Mouse (Mus musculus) cerebellum, adult 8-10 months (tissue): ENCODE results near the gene Pno1.
A peak's percentile ranks its signal among the peaks of the same experiment; 100 is the strongest.

Source experiments
- DNase-seq: peaks from one replicate; pipeline ENCODE4 v3.0.0; 2022

The Pno1 gene

DNA sequence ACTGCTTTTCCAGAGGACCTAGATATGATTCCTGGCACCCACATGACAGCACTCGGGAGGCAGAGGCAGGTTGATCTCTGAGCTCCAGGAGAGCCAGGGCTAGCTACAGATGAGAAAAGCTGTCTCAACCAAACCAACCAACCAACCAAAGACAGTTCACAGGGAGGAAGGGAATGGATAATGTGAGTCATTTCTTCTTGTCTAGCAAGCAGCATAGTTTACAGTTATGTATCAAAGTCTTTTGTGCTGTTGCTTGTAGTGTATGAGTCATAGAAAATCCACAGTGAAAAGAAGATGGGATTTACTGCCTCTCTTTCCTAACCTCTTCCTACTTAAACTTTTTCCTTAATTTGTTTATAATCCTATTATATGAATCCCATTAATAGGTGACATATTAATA is 34.7 kb downstream of the Pno1 start:
- no peak for DNase-seq

DNA sequence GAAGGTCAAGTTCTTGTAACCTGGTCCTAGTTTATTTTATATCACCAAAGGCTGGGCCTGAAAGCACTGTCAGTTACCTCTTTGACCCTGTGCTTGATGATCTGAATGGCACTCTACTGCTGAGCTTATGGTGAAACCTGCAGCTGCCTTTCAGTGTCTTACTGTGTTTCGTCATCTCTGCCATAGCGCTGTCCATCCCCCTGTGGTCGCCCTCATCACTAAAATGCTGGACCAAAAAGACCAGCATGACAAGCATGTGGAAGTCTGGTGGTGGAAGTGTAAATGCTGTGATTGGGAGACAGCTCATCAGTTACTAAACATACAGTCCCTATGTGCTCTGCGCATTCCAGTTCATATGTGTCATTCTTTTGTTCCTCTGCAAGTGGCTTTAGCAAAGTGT is 39.1 kb downstream of the Pno1 start:
- DNase-seq, result no peak

DNA sequence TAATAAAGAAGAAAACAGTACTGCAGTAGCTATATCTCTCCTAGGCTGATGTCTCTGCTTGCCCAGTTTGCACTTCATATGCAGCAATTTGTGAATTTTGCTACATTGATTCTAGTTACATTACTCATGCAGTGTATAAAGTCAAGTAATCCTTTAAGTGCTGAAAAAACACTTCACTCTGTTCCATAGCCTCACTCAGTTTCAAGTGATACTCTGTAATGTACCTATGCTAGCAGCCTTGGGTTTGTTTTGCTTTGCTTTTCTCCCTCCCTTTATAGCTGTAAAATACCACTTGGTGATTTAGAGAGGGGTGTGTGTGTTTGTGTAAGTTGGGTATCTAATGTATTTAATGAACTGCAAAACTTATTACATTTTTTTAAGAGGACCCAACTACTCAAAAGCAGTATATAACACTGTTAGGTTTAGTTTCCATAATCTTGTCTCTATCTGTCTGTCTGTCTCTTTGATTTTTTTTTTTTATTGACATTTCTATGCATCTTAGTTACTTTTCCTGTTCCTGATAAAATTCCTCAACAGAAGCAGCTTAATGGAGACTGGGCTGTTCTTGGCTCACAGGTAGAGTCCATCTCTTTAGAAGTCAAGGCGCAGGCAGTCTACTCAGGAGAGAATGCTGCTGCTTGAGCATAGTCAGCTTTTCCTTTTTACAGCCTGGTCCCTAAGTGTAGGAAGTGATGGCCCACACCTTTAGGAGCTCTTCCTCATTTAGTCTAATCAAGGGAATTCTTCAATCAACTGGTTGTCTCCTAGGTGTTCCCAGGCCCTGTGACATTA is 40.2 kb downstream of the Pno1 start:
- DNase-seq, result no peak

DNA sequence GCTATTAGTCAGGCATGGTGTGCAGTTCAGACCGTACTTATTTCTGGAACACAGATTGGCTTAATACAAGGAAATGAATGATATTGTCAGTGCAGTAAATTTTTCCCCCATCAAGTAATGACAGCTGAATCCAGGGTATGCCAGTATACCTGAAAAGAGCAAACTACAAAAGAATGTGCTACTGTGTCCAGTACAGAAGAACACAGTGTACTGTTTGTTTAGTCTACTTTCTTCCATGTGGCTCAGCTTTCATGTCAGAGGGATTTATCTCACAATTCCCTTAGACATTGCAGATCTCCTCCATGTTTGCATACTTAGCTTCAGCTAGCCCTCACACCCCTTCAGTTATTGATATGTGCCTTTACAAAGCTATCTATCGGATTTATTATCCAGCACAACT is 42.1 kb downstream of the Pno1 start:
- DNase-seq, result no peak

DNA sequence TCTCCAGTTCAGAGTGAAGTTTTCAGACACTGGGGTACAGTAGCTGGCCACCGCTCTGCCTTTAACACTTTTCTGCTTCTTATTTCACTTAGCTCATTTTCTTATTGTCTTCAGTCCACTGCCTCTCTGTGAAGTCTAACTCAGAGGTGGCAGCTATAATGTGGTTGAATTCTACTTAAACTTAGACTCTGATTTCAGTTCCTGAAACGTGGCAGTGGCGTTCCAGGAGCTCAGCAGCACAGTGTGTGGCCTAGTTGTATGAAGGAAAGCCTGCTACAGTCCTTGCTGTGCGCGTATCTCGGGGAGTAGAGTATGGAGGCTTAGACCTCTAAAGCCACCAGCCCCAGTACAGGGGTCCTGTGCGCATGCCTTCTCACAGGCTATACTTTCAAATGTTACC is 44.7 kb downstream of the Pno1 start:
- DNase-seq, result no peak

DNA sequence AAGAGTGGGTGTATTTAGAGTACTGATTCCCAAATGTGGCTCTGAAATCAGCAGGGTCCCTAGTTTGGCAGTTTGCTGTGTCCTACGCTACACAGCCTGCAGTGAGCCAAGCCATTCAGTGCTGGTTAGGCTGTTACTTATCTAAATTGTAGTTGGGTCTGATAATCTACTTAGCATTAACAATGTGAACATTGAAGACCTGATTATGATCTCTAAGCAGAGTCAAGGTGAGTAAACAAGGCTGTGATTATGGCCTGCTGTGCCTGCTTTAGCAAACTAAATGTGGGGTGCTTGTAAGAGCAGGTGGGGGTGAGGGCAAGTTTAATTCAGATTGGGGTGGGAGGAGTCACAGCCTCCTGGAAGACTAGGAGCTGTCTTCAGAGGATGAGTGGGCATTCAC is 47.4 kb downstream of the Pno1 start:
- no peak for DNase-seq

DNA sequence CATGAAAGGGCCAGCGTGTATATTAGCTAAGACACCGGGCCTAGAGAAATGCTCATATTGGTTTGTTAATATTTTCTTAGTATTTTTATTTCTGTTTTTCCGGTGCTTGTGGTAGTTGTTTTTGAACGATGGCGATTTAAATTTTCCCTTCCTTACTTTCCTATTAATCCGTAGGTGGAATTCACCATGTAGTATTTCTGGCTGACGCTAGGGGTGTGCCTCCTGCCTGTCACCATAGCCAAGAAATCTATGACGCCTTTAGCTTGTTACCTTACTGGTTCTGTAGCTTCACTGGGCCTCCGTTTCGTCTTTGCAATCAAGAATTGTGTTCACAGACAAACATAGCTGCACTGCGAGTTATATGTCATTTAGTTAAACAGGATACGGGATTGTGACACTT is 51.1 kb downstream of the Pno1 start:
- DNase-seq, result peak; percentile 52

DNA sequence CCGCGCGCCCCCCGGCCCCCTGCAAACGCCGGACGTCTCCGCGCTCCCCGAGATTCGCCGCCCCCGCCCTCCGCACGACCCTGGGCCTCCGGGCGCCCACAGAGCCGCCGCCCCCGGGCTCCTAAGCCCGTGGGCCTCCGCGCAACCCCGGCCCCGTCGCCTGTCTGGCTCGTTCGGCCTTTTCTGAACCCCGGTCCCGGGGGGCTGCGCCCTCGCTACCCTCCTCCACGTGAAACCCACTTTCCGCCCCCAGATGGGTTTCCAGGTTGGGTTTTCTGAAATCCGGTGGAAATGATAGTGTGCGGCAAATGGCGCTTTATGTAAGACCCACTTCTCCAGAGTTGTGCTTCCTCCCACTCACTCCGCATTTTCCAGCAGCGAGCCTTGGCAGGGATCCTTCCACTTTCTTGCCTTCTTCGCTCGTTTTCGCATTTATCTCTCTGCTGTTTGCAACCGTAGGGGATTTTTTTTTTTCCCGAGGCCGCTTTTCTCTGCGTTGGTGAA is 51.6 kb downstream of the Pno1 start:
- peak; percentile 48 for DNase-seq

DNA sequence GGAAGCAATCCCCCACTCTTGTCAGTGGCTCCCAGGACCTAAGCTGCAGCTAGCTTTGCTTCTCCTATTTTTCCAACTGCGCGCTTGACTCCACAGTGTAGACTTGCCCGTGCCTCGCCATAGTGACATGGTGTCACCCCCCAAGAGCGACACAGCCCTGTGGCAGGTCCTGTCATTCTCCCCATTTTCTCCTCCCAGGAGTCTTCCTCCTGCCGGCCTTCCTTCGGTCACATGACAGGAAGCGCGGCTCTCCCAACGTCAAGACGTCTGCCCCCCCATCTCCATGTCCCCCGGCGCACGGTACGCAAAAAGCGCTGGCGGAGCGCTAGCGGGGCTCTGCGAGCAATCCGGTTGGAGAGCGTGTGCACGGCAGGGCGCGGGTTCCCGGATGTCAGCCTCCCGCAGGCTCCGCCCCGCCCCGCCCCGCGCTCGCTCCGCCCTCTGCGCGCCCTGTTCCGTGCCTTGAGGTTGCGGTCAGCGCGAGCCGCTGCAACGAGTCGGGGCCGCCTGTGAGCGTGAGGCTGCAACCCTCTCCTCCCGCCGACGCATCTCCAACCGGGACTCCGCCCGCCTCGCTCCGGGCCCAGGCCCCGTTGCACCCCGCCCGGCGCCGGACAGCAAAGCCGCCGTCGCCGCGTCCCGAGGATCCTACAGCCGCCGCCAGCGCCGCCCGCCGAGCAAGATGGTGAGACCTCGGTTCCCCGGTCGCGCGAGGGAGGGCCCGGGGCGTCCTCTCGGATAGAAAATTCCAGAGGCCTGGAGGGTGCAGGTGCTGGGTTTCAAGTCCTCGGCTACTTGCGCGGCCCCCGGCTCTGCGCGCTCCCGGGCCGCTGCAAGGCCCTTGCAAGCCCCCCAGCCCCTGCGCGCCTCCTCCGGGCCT is 52.3 kb downstream of the Pno1 start, which contains the start of gene Ppp3r1:
Gene Ppp3r1, plus strand, starts transcription at position 406 of the 880 bp plus-strand sequence.
- DNase-seq, result peak; percentile 96
